Mouse (Mus musculus) cerebellum, adult 2 months (tissue): ENCODE data around the gene Slc6a6.

Experiments
- CTCF ChIP-seq: fragments of 200-500 bp; IDR thresholded peaks from 2 replicates; pipeline ENCODE4 v1.5.1; 2011; ENCODE audit warnings: low read depth, mild to moderate bottlenecking, control low read depth, low read length, moderate library complexity, borderline replicate concordance; ENCODE audit not compliant: insufficient read depth
- POLR2A ChIP-seq: fragments of 200-500 bp; IDR thresholded peaks from 2 replicates; pipeline ENCODE4 v1.6.1; 2011; ENCODE audit warnings: low read length, control low read depth, borderline replicate concordance; ENCODE audit not compliant: insufficient read depth

GRCm38 (mm10) chr6:91762051-91762742, 78.3 kb downstream of the Slc6a6 start:
- no peak for TF ChIP-seq POLR2A
- TF ChIP-seq CTCF = peak; percentile 27; the same call in 1 of the 2 replicates
